ENCODE assay signal across 26 mouse cellular contexts in the genomic region with DNA sequence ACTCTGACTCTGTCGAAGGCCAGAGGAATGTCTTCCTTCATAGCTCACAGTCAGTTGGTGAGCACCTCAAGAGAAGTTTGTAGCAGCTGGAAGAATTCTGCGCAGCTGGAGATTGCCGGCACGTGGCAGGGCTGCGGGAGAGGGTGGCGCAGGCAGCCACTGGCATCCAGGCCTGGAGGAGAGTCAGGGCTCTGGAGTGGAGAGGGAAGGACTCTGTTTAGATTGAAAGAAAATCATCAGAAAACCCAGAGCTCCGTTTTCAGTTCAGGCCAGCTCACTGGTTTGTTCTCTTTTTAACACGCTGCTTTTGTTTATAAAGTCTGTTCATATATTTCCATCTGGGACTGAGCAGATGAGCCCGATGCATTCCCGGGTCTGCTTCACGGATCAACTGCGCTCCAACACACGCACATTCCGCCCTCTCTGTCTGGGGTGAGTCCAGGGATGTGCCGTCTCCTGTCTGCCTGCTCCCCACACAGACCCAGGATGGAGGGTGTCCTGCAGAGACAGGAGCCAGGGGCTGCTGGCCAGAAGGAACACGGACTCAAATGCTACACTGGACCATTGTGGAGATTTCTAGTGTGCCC. TPM values are rescaled to one million over a fixed set of nuclear protein-coding genes. Genes with fewer than 3 reads are reported as not detected.
DNase-seq lines count a peak whose midpoint lies in the region; ATAC-seq and TF ChIP-seq lines count a peak whose summit lies in the region.
"Had no signal": no experiment of that assay in that cellular context is flagged by ENCODE, and none has a peak within 500 bp of the region (broad histone marks: within the 10 kb centered on the region; RNA-seq: fewer than 3 reads in every experiment).

No protein-coding gene starts in this region.

- TF ChIP-seq CTCF in layer of hippocampus, adult 2 months (conservative IDR thresholded peaks at IDR 0.05), result no peak

- 0 out of 2 replicates have a peak, but pooled peaks cover 2% of the 10 kb centered on the region for H3K4me1 ChIP-seq in embryonic facial prominence, embryonic 12.5 days
- peaks cover 12% of the 10 kb centered on the region; the same call in 1 of the 2 replicates for H3K4me1 ChIP-seq in embryonic facial prominence, embryonic 10.5 days
- no peaks in the 10 kb centered on the region for H3K4me1 ChIP-seq in stomach, embryonic 15.5 days
- H3K4me1 ChIP-seq: heart, embryonic 10.5 days; hindbrain, embryonic 15.5 days had no signal

- H3K27ac ChIP-seq in embryonic facial prominence, embryonic 12.5 days, result peak overlapping the region; percentile 47; the same call in 1 of the 2 replicates
- no peak overlapping the region for H3K27ac ChIP-seq in embryonic facial prominence, embryonic 10.5 days (replicated peaks)
- H3K27ac ChIP-seq in layer of hippocampus, adult 2 months, result peak overlapping the region; percentile 54; the same call in 1 of the 2 replicates
- no peak overlapping the region for H3K27ac ChIP-seq in stomach, embryonic 15.5 days
- H3K27ac ChIP-seq: heart, embryonic 10.5 days; hindbrain, embryonic 15.5 days; limb, embryonic 15.5 days had no signal

- intact Hi-C loops in heart, postnatal 36 days (cut with DNase I), result no loop called here

- H3K4me2 ChIP-seq in embryonic facial prominence, embryonic 12.5 days (replicated peaks), result no peak overlapping the region
- H3K4me2 ChIP-seq in stomach, embryonic 15.5 days, result no peak overlapping the region
- H3K4me2 ChIP-seq: hindbrain, embryonic 15.5 days; limb, embryonic 15.5 days had no signal

- 61% methylated on average over 16 of the region's 16 CpGs for WGBS in embryonic facial prominence, embryonic 12.5 days
- 82% methylated on average over 16 of the region's 16 CpGs for WGBS in embryonic facial prominence, embryonic 10.5 days
- WGBS in stomach, embryonic 15.5 days, result 42% methylated on average over 16 of the region's 16 CpGs

- H3K9me3 ChIP-seq in embryonic facial prominence, embryonic 12.5 days, result no peaks in the 10 kb centered on the region
- no peaks in the 10 kb centered on the region for H3K9me3 ChIP-seq in embryonic facial prominence, embryonic 10.5 days
- H3K9me3 ChIP-seq in stomach, embryonic 15.5 days, result no peaks in the 10 kb centered on the region
- H3K9me3 ChIP-seq: G1E; heart, embryonic 10.5 days; hindbrain, embryonic 15.5 days; limb, embryonic 15.5 days had no signal

- no peak overlapping the region for H3K9ac ChIP-seq in embryonic facial prominence, embryonic 12.5 days
- H3K9ac ChIP-seq in stomach, embryonic 15.5 days, result no peak overlapping the region
- H3K9ac ChIP-seq: hindbrain, embryonic 15.5 days; limb, embryonic 15.5 days had no signal

- H3K36me3 ChIP-seq in embryonic facial prominence, embryonic 12.5 days, result no peaks in the 10 kb centered on the region
- H3K36me3 ChIP-seq in embryonic facial prominence, embryonic 10.5 days (replicated peaks), result no peaks in the 10 kb centered on the region
- no peaks in the 10 kb centered on the region for H3K36me3 ChIP-seq in stomach, embryonic 15.5 days
- H3K36me3 ChIP-seq: G1E; heart, embryonic 10.5 days; hindbrain, embryonic 15.5 days; limb, embryonic 15.5 days had no signal

- H3K4me3 ChIP-seq in embryonic facial prominence, embryonic 12.5 days, result no peak overlapping the region
- H3K4me3 ChIP-seq in embryonic facial prominence, embryonic 10.5 days, result no peak overlapping the region
- no peak overlapping the region for H3K4me3 ChIP-seq in layer of hippocampus, adult 2 months
- no peak overlapping the region for H3K4me3 ChIP-seq in stomach, embryonic 15.5 days (replicated peaks)
- H3K4me3 ChIP-seq: heart, embryonic 10.5 days; hindbrain, embryonic 15.5 days; limb, embryonic 15.5 days; myocyte had no signal

- H3K27me3 ChIP-seq in embryonic facial prominence, embryonic 12.5 days, result no peaks in the 10 kb centered on the region; the same call in 1 of the 2 replicates
- H3K27me3 ChIP-seq in embryonic facial prominence, embryonic 10.5 days (replicated peaks; ENCODE audit: low read depth, poor library complexity, severe bottlenecking), result no peaks in the 10 kb centered on the region; the same call in 1 of the 2 replicates
- H3K27me3 ChIP-seq in stomach, embryonic 15.5 days (replicated peaks), result no peaks in the 10 kb centered on the region
- H3K27me3 ChIP-seq: hindbrain, embryonic 15.5 days; limb, embryonic 15.5 days had no signal

- 0 out of 2 replicates have a peak, but pooled peaks have one; percentile 69 for ATAC-seq in embryonic facial prominence, embryonic 12.5 days (ENCODE audit: insufficient number of reproducible peaks, insufficient read depth, low FRiP score, low TSS enrichment)
- 0 out of 2 replicates have a peak, but pooled peaks have one; percentile 22 for ATAC-seq in stomach, embryonic 15.5 days (ENCODE audit: insufficient read depth, low FRiP score, low read depth)
- ATAC-seq: CD4-positive, CD25-positive, alpha-beta regulatory T cell, adult 4 months had no signal

- DNase-seq in embryonic facial prominence, embryonic 10.5 days (ENCODE audit: low spot score), result no peak
- peak; percentile 11 for DNase-seq in lung, postnatal 10 days
- DNase-seq in lung, postnatal 4 days, result no peak
- DNase-seq in layer of hippocampus, adult 2 months (ENCODE audit: low spot score in 2 of 2), result peak; percentile 32 to 42
- no peak for DNase-seq in left cerebral cortex, adult 18-20 months (ENCODE audit: low spot score in 2 of 2)
- DNase-seq in heart, postnatal 36 days, result no peak
- DNase-seq: adrenal gland, adult 8-10 months; cerebellum, adult 11 months; cerebellum, postnatal 25 days; gastrocnemius, postnatal 14 days; heart, postnatal 10 days; kidney, adult 2 months; kidney, postnatal 14 days; midbrain, embryonic 14.5 days; retina, postnatal 1 day; thymus, postnatal 4 days had no signal

RNA-seq across cellular contexts. Expression of a gene that starts 56.0 kb away (rescaled TPM):
- polyA plus RNA-seq in embryonic facial prominence, embryonic 12.5 days (2016; fragmentation: Nextera tagmentation; extraction: Ambion mirVana), result 24.6 and 24.9 TPM in 2 replicates
- polyA plus RNA-seq in embryonic facial prominence, embryonic 10.5 days (2016; fragmentation: Nextera tagmentation; extraction: Ambion mirVana), result 6.6 and 16.7 TPM in 2 replicates
- total RNA-seq in layer of hippocampus, adult 2 months (2021), result 10 to 100 TPM in 1 of 2 experiments, 1 to 10 TPM in 1; 9.4 to 10.3 TPM
- polyA plus RNA-seq in stomach, embryonic 15.5 days (2015; fragmentation: Nextera tagmentation; extraction: Ambion mirVana), result 2.3 and 2.4 TPM in 2 replicates
- total RNA-seq in left cerebral cortex, adult 18-20 months (2021), result 10 to 100 TPM in 1 of 2 experiments, 1 to 10 TPM in 1; 5.9 to 10.2 TPM
- total RNA-seq in heart, postnatal 36 days (2021), result 10 to 100 TPM in 1 of 2 experiments, 1 to 10 TPM in 1; 6.0 to 16.9 TPM
- total RNA-seq: megakaryocyte, adult 5-6 weeks; neutrophil, adult 5-6 weeks had no signal

Comparison
In these comparisons a context has a peak if more than half of its experiments do, and no peak if none do; other contexts are left out.
1. H3K27ac ChIP-seq: peak in embryonic facial prominence, embryonic 12.5 days (single experiment) and layer of hippocampus, adult 2 months (single experiment); none in embryonic facial prominence, embryonic 10.5 days (single experiment) and stomach, embryonic 15.5 days (single experiment).
2. DNase-seq: peak in lung, postnatal 10 days (single experiment) and layer of hippocampus, adult 2 months (2 of 2); none in embryonic facial prominence, embryonic 10.5 days (single experiment), lung, postnatal 4 days (0 of 2), left cerebral cortex, adult 18-20 months (0 of 2) and heart, postnatal 36 days (0 of 2).